Mouse (Mus musculus) testis, adult 2 months (tissue): ENCODE results near the gene Lrrc8d. TPM values are rescaled to one million over a fixed set of nuclear protein-coding genes. Genes with fewer than 3 reads are reported as not detected.

ENCODE experiments used
- H3K27ac ChIP-seq: fragments of 200-500 bp; 2 replicates; pipeline ENCODE4 v1.5.1; 2012; ENCODE audit warnings: low read depth, low read length; ENCODE audit not compliant: control insufficient read depth, insufficient read depth
- H3K27me3 ChIP-seq: fragments of 200-500 bp; 2 replicates; pipeline ENCODE4 v1.6.1; 2012; ENCODE audit warnings: mild to moderate bottlenecking, low read length, moderate library complexity; ENCODE audit not compliant: control insufficient read depth, insufficient read depth
- H3K36me3 ChIP-seq: fragments of 200-500 bp; 2 replicates; pipeline ENCODE4 v1.6.1; 2012; ENCODE audit warnings: mild to moderate bottlenecking, low read length; ENCODE audit not compliant: control insufficient read depth, insufficient read depth
- H3K4me1 ChIP-seq: fragments of 200-500 bp; 2 replicates; pipeline ENCODE4 v1.6.1; 2012; ENCODE audit warnings: low read length; ENCODE audit not compliant: control insufficient read depth, insufficient read depth
- H3K4me3 ChIP-seq: fragments of 200-500 bp; 2 replicates; pipeline ENCODE4 v1.5.1; 2012; ENCODE audit warnings: low read depth, mild to moderate bottlenecking, low read length, moderate library complexity, mixed read lengths; ENCODE audit not compliant: control insufficient read depth
- CTCF ChIP-seq: fragments of 200-500 bp; IDR thresholded peaks from 2 replicates; pipeline ENCODE4 v1.5.1; 2012; ENCODE audit warnings: low read depth, mild to moderate bottlenecking, inconsistent platforms, low read length, moderate library complexity; ENCODE audit not compliant: control insufficient read depth, insufficient read depth, insufficient replicate concordance
- POLR2A ChIP-seq: fragments of 200-500 bp; IDR thresholded peaks from 2 replicates; pipeline ENCODE4 v1.6.1; 2012; ENCODE audit warnings: low read depth, mild to moderate bottlenecking, inconsistent platforms, low read length, moderate library complexity; ENCODE audit not compliant: control insufficient read depth
- polyA plus RNA-seq: library from polyadenylated mRNA; depleted of rRNA; stranded (reverse); fragments of >200 nt; gene quantifications from 2 replicates; pipeline ENCODE4 v1.2.3, GENCODE M21; 2012

Gene Lrrc8d
- polyA plus RNA-seq, 1 experiment, result 4.8 TPM

- Histone ChIP-seq H3K4me1 (no peaks in the 10 kb centered on the region), H3K36me3 (no peaks in the 10 kb centered on the region), H3K27me3 (no peaks in the 10 kb centered on the region), H3K4me3 (no peak overlapping the region), H3K27ac (no peak overlapping the region)
- TF ChIP-seq CTCF (no peak), POLR2A (no peak)
These were observed 124.5 kb downstream of the Lrrc8d start for GRCm38 (mm10) chr5:105824282-105824681.

GRCm38 (mm10) chr5:105824827-105825226 lies 125.1 kb downstream of the Lrrc8d start:
- H3K4me1 ChIP-seq, result no peaks in the 10 kb centered on the region
- H3K27me3 ChIP-seq, result no peaks in the 10 kb centered on the region
- H3K36me3 ChIP-seq, result no peaks in the 10 kb centered on the region
- H3K4me3 ChIP-seq, result no peak overlapping the region
- no peak overlapping the region for H3K27ac ChIP-seq
- no peak for TF ChIP-seq CTCF
- no peak for TF ChIP-seq POLR2A

GRCm38 (mm10) chr5:105826916-105827510 lies 127.2 kb downstream of the Lrrc8d start:
- no peaks in the 10 kb centered on the region for H3K27me3 ChIP-seq
- H3K36me3 ChIP-seq, result no peaks in the 10 kb centered on the region
- no peak overlapping the region for H3K4me3 ChIP-seq
- peaks cover 2% of the 10 kb centered on the region; the same call in 1 of the 2 replicates for H3K4me1 ChIP-seq
- no peak overlapping the region for H3K27ac ChIP-seq
- TF ChIP-seq CTCF, result no peak
- no peak for TF ChIP-seq POLR2A

DNA sequence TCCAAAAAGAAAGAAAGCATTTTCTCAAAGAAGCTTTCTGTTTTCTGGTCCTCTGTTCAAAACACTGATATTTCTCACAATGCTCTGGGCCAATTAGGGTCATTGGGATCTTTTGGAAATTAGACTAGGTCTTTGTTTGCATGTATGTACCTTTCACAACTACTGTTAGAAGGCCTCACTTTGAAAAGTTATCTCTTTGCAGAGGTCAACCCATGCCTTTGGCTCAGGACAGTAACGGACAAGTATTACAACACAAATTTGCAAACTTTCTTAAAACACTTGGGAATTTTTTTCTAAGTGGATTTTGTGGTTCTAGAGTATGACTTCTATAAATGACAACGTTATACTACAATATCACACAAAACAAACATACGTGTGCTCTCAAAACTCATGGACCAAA lies 128.3 kb downstream of the Lrrc8d start:
- no peaks in the 10 kb centered on the region for H3K27me3 ChIP-seq
- peaks cover 2% of the 10 kb centered on the region; the same call in 1 of the 2 replicates for H3K4me1 ChIP-seq
- no peaks in the 10 kb centered on the region for H3K36me3 ChIP-seq
- no peak overlapping the region for H3K27ac ChIP-seq
- no peak for TF ChIP-seq POLR2A
- no peak for TF ChIP-seq CTCF
- H3K4me3 ChIP-seq, result no peak overlapping the region

- Histone ChIP-seq H3K4me3 (no peak overlapping the region), H3K27me3 (no peaks in the 10 kb centered on the region), H3K36me3 (no peaks in the 10 kb centered on the region), H3K4me1 (peaks cover 2% of the 10 kb centered on the region; the same call in 1 of the 2 replicates), H3K27ac (no peak overlapping the region)
- TF ChIP-seq CTCF (no peak), POLR2A (no peak)
These were observed 129.3 kb downstream of the Lrrc8d start for GRCm38 (mm10) chr5:105829008-105829586.

DNA sequence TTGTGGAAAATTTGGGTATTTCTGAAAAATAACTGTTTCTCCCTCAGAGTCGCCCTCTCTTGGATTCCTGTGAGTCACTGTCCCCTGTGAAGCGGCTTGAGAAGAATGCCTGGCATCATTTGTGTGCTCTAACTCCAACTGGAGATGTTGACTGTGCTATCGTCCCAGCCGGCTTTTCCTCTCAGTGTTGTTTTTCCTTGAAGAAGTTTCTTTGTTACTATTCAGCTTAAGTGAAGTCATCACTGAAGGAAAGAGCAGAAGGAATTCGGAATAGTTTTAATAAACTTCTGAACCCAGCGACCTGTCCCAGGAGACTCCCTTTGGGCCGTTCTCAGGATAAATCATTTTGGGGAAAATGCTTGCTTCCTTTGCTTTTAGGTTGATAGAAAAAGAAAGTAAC lies 132.4 kb downstream of the Lrrc8d start:
- H3K27ac ChIP-seq, result no peak overlapping the region
- no peaks in the 10 kb centered on the region for H3K36me3 ChIP-seq
- H3K4me3 ChIP-seq, result no peak overlapping the region
- TF ChIP-seq POLR2A (no peak), CTCF (no peak)
- peaks cover 2% of the 10 kb centered on the region; the same call in 1 of the 2 replicates for H3K4me1 ChIP-seq
- no peaks in the 10 kb centered on the region for H3K27me3 ChIP-seq

- Histone ChIP-seq H3K4me3 (no peak overlapping the region), H3K36me3 (no peaks in the 10 kb centered on the region), H3K4me1 (peaks cover 2% of the 10 kb centered on the region; the same call in 1 of the 2 replicates), H3K27ac (no peak overlapping the region), H3K27me3 (no peaks in the 10 kb centered on the region)
- TF ChIP-seq POLR2A (no peak), CTCF (no peak)
These were observed 134.2 kb downstream of the Lrrc8d start for GRCm38 (mm10) chr5:105833923-105834322.
